Mouse (Mus musculus): ENCODE results near the gene Srpk2. TPM values are rescaled to one million over a fixed set of nuclear protein-coding genes. Genes with fewer than 3 reads are reported as not detected.
A peak's percentile ranks its signal among the peaks of the same experiment; 100 is the strongest.
"Not testable (repeated sequence)": the region's sequence is repeated elsewhere in the genome, so short reads cannot be mapped to it uniquely, and the experiment has no call there.

Gene Srpk2
- polyA plus RNA-seq, 1 experiment from 2014 or later, result 54.6 TPM

- Histone ChIP-seq H3K4me2 (no peak overlapping the region), H3K36me3 (no peaks in the 10 kb centered on the region), H3K9me3 (no peaks in the 10 kb centered on the region), H3K27me3 (no peaks in the 10 kb centered on the region), H3K9ac (no peak overlapping the region), H3K27ac (peak overlapping the region; percentile 30; the same call in 1 of the 2 replicates), H3K4me3 (no peak overlapping the region), H3K4me1 (no peaks in the 10 kb centered on the region)
- ATAC-seq (ENCODE audit: insufficient number of reproducible peaks, low FRiP score, low TSS enrichment, low read depth), result no peak
Observed at GRCm38 (mm10) chr5:23665906-23666305, 18.5 kb downstream of the Srpk2 start.

- ATAC-seq (ENCODE audit: insufficient number of reproducible peaks, low FRiP score, low TSS enrichment, low read depth), result no peak
- WGBS, result 68% methylated on average over 2 of the region's 2 CpGs
- no peak overlapping the region for H3K4me3 ChIP-seq
- no peak overlapping the region for H3K4me2 ChIP-seq
- H3K27me3 ChIP-seq, result no peaks in the 10 kb centered on the region
- no peak overlapping the region for H3K9ac ChIP-seq
- no peaks in the 10 kb centered on the region for H3K4me1 ChIP-seq
- H3K27ac ChIP-seq, result no peak overlapping the region
- no peaks in the 10 kb centered on the region for H3K9me3 ChIP-seq
- no peaks in the 10 kb centered on the region for H3K36me3 ChIP-seq
Observed at GRCm38 (mm10) chr5:23661191-23661590, 23.2 kb downstream of the Srpk2 start.

GRCm38 (mm10) chr5:23658017-23658416, 26.4 kb downstream of the Srpk2 start:
- WGBS, result 85% methylated on average over 5 of the region's 5 CpGs
- H3K27me3 ChIP-seq, result no peaks in the 10 kb centered on the region
- H3K9ac ChIP-seq, result no peak overlapping the region
- ATAC-seq (ENCODE audit: insufficient number of reproducible peaks, low FRiP score, low TSS enrichment, low read depth), result no peak
- no peaks in the 10 kb centered on the region for H3K36me3 ChIP-seq
- H3K4me3 ChIP-seq, result no peak overlapping the region
- H3K9me3 ChIP-seq, result no peaks in the 10 kb centered on the region
- H3K27ac ChIP-seq, result no peak overlapping the region
- no peak overlapping the region for H3K4me2 ChIP-seq
- H3K4me1 ChIP-seq, result peaks cover 5% of the 10 kb centered on the region; the same call in 1 of the 2 replicates

- Histone ChIP-seq H3K9me3 (no peaks in the 10 kb centered on the region), H3K27ac (no peak overlapping the region), H3K9ac (no peak overlapping the region), H3K4me1 (peaks cover 5% of the 10 kb centered on the region; the same call in 1 of the 2 replicates), H3K27me3 (no peaks in the 10 kb centered on the region), H3K4me3 (no peak overlapping the region), H3K36me3 (no peaks in the 10 kb centered on the region), H3K4me2 (no peak overlapping the region)
- ATAC-seq (ENCODE audit: insufficient number of reproducible peaks, low FRiP score, low TSS enrichment, low read depth), result no peak
- WGBS, result 87% methylated on average over 4 of the region's 4 CpGs
Observed at GRCm38 (mm10) chr5:23656590-23656989, 27.8 kb downstream of the Srpk2 start.

GRCm38 (mm10) chr5:23655030-23655429, 29.4 kb downstream of the Srpk2 start:
- Histone ChIP-seq H3K4me1 (peaks cover 5% of the 10 kb centered on the region; the same call in 1 of the 2 replicates), H3K4me2 (no peak overlapping the region), H3K4me3 (no peak overlapping the region), H3K27ac (peak overlapping the region; percentile 6), H3K9ac (no peak overlapping the region), H3K9me3 (no peaks in the 10 kb centered on the region), H3K27me3 (no peaks in the 10 kb centered on the region), H3K36me3 (no peaks in the 10 kb centered on the region)
- ATAC-seq (ENCODE audit: insufficient number of reproducible peaks, low FRiP score, low TSS enrichment, low read depth), result no peak
- WGBS, result 68% methylated on average over 1 of the region's 1 CpGs

GRCm38 (mm10) chr5:23652326-23652725, 32.1 kb downstream of the Srpk2 start:
- Histone ChIP-seq H3K9me3 (no peaks in the 10 kb centered on the region), H3K9ac (no peak overlapping the region), H3K27ac (no peak overlapping the region), H3K4me3 (no peak overlapping the region), H3K27me3 (no peaks in the 10 kb centered on the region), H3K4me2 (no peak overlapping the region), H3K4me1 (peaks cover 5% of the 10 kb centered on the region; the same call in 1 of the 2 replicates), H3K36me3 (no peaks in the 10 kb centered on the region)
- ATAC-seq (ENCODE audit: insufficient number of reproducible peaks, low FRiP score, low TSS enrichment, low read depth), result no peak
- WGBS, result 55% methylated on average over 7 of the region's 7 CpGs

- WGBS, result 76% methylated on average over 3 of the region's 3 CpGs
- H3K36me3 ChIP-seq, result no peaks in the 10 kb centered on the region
Observed at GRCm38 (mm10) chr5:23651786-23652185, 32.6 kb downstream of the Srpk2 start.

GRCm38 (mm10) chr5:23650504-23650903, 33.9 kb downstream of the Srpk2 start:
- H3K4me2 ChIP-seq, result no peak overlapping the region
- H3K9me3 ChIP-seq, result no peaks in the 10 kb centered on the region
- ATAC-seq (ENCODE audit: insufficient number of reproducible peaks, low FRiP score, low TSS enrichment, low read depth), result no peak
- H3K4me3 ChIP-seq, result no peak overlapping the region
- H3K36me3 ChIP-seq, result no peaks in the 10 kb centered on the region
- H3K4me1 ChIP-seq, result peaks cover 5% of the 10 kb centered on the region; the same call in 1 of the 2 replicates
- H3K27me3 ChIP-seq, result no peaks in the 10 kb centered on the region
- WGBS, result 77% methylated on average over 3 of the region's 3 CpGs
- no peak overlapping the region for H3K9ac ChIP-seq
- H3K27ac ChIP-seq, result no peak overlapping the region; the same call in 1 of the 2 replicates

More at GRCm38 (mm10) chr5:23651786-23652185, 32.6 kb downstream of the Srpk2 start:
- no peak for ATAC-seq (ENCODE audit: insufficient number of reproducible peaks, low FRiP score, low TSS enrichment, low read depth)
- Histone ChIP-seq H3K27ac (no peak overlapping the region), H3K4me3 (no peak overlapping the region), H3K9me3 (no peaks in the 10 kb centered on the region), H3K9ac (no peak overlapping the region), H3K4me1 (peaks cover 5% of the 10 kb centered on the region; the same call in 1 of the 2 replicates), H3K27me3 (no peaks in the 10 kb centered on the region), H3K4me2 (no peak overlapping the region)

GRCm38 (mm10) chr5:23649246-23649645, 35.2 kb downstream of the Srpk2 start:
- H3K4me3 ChIP-seq, result no peak overlapping the region
- no peak overlapping the region for H3K4me2 ChIP-seq
- H3K27me3 ChIP-seq, result no peaks in the 10 kb centered on the region
- H3K9ac ChIP-seq, result no peak overlapping the region
- no peaks in the 10 kb centered on the region for H3K36me3 ChIP-seq
- H3K27ac ChIP-seq, result no peak overlapping the region
- WGBS, result 92% methylated on average over 2 of the region's 2 CpGs
- H3K4me1 ChIP-seq, result no peaks in the 10 kb centered on the region; the same call in 1 of the 2 replicates
- ATAC-seq (ENCODE audit: insufficient number of reproducible peaks, low FRiP score, low TSS enrichment, low read depth), result no peak
- H3K9me3 ChIP-seq, result no peaks in the 10 kb centered on the region

- H3K36me3 ChIP-seq, result no peaks in the 10 kb centered on the region
- no peaks in the 10 kb centered on the region for H3K4me1 ChIP-seq
- ATAC-seq (ENCODE audit: insufficient number of reproducible peaks, low FRiP score, low TSS enrichment, low read depth), result no peak
- H3K27me3 ChIP-seq, result no peaks in the 10 kb centered on the region
- no peak overlapping the region for H3K4me3 ChIP-seq
- no peak overlapping the region for H3K27ac ChIP-seq
- H3K9me3 ChIP-seq, result no peaks in the 10 kb centered on the region
- no peak overlapping the region for H3K4me2 ChIP-seq
- H3K9ac ChIP-seq, result no peak overlapping the region
- WGBS, result 69% methylated on average over 3 of the region's 3 CpGs
Observed at GRCm38 (mm10) chr5:23645671-23646070, 38.7 kb downstream of the Srpk2 start.

- not testable (repeated sequence) for H3K4me3 ChIP-seq; H3K27ac ChIP-seq; H3K36me3 ChIP-seq; H3K4me2 ChIP-seq; H3K4me1 ChIP-seq; H3K9me3 ChIP-seq; H3K27me3 ChIP-seq; H3K9ac ChIP-seq; ATAC-seq (ENCODE audit: insufficient number of reproducible peaks, low FRiP score, low TSS enrichment, low read depth)
Observed at GRCm38 (mm10) chr5:23639193-23639592, 45.2 kb downstream of the Srpk2 start.

- Histone ChIP-seq H3K4me2 (no peak overlapping the region), H3K9me3 (no peaks in the 10 kb centered on the region), H3K4me1 (no peaks in the 10 kb centered on the region), H3K4me3 (no peak overlapping the region), H3K36me3 (no peaks in the 10 kb centered on the region), H3K9ac (no peak overlapping the region), H3K27ac (no peak overlapping the region), H3K27me3 (no peaks in the 10 kb centered on the region)
- no peak for ATAC-seq (ENCODE audit: insufficient number of reproducible peaks, low FRiP score, low TSS enrichment, low read depth)
- WGBS, result 71% methylated on average over 4 of the region's 4 CpGs
Observed at GRCm38 (mm10) chr5:23638023-23638422, 46.4 kb downstream of the Srpk2 start.

GRCm38 (mm10) chr5:23637337-23637736, 47.1 kb downstream of the Srpk2 start:
- Histone ChIP-seq H3K9ac (no peak overlapping the region), H3K36me3 (no peaks in the 10 kb centered on the region), H3K4me1 (no peaks in the 10 kb centered on the region), H3K27ac (no peak overlapping the region), H3K4me2 (no peak overlapping the region), H3K9me3 (no peaks in the 10 kb centered on the region), H3K27me3 (no peaks in the 10 kb centered on the region), H3K4me3 (no peak overlapping the region)
- no peak for ATAC-seq (ENCODE audit: insufficient number of reproducible peaks, low FRiP score, low TSS enrichment, low read depth)
- 88% methylated on average over 8 of the region's 8 CpGs for WGBS

Measured in limb, embryonic 15.5 days (tissue).